Mouse (Mus musculus): ENCODE results near the gene Adi1.

DNA sequence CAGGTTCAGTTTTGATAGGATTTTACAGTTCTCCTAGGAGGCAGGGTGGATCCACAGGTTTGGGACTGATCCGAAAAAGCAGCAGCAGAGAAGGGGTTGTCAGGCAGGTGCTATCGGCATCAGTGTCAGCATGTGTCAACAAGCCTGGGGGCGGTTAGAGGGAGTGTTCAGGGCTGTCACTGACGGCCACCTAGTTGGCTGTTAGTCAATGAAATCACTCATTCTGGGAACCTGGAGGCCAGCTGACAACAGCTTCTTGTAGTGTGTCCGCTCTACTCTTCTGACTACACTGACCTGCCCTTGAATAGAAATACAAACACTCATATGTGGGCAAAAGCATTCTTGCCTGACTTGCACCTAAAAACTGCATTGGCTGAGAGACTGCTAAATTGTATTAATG lies 24.1 kb downstream of the Adi1 start:
- no peak for TF ChIP-seq POLR2A (IDR thresholded peaks at IDR 0.05; ENCODE audit: borderline replicate concordance, extremely low read depth, low read depth, low read length)
- no peak for TF ChIP-seq CTCF (IDR thresholded peaks at IDR 0.05; ENCODE audit: insufficient read depth, low read length)

Measured in lung, adult 2 months (tissue).